Mouse (Mus musculus) kidney, postnatal 36 days (tissue): ENCODE measurements at regions not wholly inside any gene's neighbourhood (a gene's known extent, or its start where the extent isn't known, plus 50 kb on each side); places are given as distances from the start of the nearest gene placed in this dataset.
"Not testable (repeated sequence)": the region's sequence is repeated elsewhere in the genome, so short reads cannot be mapped to it uniquely, and the experiment has no call there.

Experiments used
- DNase-seq, 2 experiments: peaks; one replicate each; pipeline ENCODE4 v3.0.0; 2021 to 2022; ENCODE audit warnings: mixed read lengths in 2 of 2

DNA sequence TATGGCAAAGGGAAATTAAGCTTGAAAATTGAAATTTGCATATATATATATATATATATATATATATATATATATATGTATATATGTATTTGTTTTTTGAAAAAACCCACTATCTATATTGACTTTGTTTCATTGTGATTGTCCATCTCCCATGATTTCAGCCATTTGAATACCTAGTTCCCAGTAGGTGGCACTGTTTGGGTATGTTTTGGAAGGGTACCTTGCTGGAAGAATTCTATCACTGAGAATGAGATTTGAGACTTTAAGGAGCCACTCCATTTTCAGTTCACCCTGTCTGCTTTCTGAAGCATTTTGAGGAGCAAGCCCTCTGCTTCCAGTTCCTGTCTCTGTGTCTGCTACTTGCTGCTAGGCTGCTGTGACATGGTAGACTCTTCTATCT lies 72.8 kb upstream of the Ugt8a start:
- peak; percentile 8 to 15 for DNase-seq

DNA sequence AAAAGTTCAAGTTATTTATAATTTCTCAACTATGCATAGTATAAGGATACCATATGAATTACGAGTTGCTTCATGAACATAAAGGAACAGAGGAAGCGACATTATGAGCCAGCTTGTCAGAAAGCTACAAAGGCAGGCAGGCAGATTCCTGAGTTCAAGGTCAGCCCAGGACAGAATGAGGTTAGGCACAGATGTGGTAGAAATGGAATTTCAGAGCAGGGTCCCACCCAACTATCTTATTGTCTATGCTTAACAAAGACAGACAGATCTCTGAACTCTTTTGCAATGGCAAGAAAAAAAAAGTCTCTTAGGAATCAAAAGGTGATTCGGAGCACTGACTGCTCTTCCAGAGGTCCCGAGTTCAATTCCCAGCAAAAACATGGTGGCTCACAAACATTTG lies 77.7 kb upstream of the Ugt8a start:
- DNase-seq: no peak

DNA sequence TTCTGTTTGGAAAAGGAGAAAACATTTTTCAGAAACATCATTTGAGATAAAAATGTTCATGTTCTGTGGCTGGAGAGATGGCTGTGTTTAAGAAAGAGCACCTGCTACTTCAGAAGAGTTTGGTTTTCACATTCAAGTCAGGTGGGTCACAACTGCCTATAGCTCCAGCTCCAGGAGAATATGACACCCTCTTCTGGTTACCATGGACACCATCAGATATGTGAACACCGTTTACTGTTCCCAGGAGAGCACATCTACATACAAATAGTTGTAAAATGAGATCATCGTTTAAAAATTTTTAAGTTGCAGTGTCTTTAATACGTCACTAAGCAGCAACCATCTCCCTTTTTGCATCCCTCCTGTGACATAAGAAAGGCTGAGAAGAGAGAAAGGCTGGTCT lies 105.9 kb upstream of the Ugt8a start:
- DNase-seq: peak in 1 of 2 experiments; percentile 12

DNA sequence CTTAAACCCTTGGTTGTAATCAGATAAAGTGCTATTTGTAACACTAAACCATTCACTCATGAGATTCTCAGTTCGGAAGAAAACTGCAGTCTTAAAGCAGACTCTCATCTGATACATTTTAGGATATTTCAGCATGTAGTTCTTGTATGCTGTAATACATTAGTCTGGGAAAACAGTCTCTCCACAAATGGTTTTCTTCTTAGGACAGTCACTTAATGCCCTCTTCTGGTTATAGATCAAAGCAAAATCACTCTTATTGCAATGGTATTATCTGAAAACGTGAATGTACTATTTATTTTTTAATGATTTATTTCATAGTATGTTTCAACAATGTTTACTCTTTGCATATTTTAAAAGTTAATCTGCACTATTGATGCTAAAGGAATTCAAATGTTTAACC lies 106.4 kb upstream of the Ugt8a start:
- no peak for DNase-seq

DNA sequence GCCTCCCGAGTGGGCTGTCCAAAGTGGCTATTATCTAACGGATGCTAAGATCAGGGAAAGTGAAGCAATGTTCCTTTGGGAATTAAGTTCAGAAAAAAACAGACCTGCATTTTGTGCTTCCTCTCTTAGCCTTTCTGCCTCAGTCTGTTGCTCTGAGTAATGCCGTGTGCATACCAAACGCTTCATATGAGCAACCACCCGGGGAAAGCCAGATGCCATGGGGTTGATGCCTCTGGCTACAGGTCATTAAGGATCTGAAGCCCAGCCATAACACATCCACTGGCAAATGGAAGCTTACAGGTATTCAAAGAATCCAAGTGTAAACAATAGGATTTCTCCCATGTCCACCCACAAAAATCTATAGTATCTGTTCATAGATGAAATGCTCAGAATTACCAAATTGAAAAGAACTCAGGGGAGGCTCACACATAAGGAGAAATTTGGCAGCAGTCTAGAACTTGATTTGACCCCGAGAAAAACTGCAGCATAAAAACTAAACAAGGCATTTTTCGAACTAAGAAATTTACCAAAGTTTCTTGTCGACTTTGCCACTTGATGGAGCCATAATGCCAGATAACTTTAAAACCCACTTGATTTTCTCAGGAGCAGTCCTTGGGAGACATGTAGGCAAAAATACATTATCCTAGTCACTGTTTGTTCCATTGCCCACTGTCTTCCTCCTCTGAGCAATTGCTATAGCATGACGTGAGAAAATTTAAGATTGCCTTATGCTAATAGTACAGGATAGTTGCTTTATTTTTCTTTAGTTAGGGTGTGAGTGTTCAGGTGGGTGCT lies 107.8 kb upstream of the Ugt8a start:
- DNase-seq: peak; percentile 7 to 28

DNA sequence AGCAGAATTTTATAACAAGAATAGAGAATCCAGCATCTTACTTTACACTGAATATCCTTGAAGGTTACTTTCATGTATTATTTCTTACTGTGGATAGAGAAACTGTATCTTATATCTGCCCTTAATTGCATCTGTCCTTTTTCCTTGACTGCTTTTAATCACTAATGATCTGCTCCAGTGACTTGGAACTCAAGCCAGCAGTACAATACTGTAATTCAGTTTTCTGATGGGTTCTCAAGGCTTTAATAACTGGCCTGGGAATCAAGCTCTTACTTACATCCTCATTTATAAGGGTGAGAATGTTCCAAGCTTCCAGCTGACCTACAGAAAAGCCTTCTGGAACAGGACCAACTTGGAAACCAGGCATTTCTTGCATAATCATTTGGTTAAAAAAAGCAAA lies 120.2 kb upstream of the Ugt8a start:
- DNase-seq: no peak

DNA sequence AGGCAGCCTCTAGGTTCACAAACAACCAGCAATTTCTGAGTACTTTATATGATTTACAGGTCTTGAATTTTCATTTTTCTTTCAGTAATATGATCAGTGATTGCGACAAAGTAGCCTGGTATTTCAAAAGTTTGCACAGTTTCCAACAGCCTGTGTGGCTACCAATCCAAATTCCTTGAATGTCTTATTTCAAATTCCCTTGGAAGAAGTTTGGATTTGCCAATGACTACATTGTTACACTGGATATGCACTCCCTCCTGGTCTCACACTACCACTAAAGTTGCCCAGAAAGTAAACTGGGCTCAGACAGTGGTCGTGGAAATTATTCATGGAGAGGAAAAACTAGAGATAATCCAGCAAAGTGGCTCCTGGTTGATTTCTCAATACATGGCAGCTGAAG lies 166.7 kb upstream of the Ugt8a start:
- no peak for DNase-seq

DNA sequence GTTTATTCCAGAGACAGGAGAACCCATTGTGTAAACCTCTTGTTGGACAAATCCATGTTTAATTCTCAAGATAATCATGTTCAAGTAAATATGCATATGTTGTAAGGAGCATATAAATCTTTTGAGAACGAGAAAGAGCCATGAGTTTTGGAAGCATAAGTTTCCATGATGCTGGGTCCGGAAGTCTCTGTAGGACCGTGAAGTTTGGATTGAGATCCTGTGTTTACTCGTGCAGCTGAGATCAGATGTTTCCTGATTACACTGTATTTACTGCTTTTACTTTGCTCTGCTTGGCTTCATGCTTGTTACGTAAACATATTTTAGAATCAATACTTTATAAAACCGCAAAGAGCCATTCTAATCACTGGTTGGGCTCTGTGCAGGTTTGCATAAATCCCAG lies 171.0 kb upstream of the Ugt8a start:
- DNase-seq: no peak

DNA sequence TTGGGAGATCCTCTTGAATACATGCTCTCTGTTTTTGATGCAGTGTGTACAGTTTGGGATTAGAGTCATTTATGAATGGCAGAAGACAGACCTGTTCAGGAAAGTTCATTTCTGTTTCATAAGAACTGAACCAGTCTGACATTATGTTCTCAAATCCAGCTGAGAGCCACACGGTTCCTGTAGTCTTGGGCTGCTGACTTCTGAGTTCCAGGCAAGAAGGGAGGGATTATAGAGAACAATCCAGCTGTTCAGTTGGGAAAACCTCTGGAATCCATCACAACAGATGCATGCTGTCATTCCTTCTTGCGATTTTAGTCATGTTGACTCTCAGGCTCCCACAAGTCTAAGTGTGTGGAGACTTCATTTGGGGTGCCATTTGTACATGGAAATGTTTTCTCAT lies 179.4 kb upstream of the Ugt8a start:
- DNase-seq: no peak

DNA sequence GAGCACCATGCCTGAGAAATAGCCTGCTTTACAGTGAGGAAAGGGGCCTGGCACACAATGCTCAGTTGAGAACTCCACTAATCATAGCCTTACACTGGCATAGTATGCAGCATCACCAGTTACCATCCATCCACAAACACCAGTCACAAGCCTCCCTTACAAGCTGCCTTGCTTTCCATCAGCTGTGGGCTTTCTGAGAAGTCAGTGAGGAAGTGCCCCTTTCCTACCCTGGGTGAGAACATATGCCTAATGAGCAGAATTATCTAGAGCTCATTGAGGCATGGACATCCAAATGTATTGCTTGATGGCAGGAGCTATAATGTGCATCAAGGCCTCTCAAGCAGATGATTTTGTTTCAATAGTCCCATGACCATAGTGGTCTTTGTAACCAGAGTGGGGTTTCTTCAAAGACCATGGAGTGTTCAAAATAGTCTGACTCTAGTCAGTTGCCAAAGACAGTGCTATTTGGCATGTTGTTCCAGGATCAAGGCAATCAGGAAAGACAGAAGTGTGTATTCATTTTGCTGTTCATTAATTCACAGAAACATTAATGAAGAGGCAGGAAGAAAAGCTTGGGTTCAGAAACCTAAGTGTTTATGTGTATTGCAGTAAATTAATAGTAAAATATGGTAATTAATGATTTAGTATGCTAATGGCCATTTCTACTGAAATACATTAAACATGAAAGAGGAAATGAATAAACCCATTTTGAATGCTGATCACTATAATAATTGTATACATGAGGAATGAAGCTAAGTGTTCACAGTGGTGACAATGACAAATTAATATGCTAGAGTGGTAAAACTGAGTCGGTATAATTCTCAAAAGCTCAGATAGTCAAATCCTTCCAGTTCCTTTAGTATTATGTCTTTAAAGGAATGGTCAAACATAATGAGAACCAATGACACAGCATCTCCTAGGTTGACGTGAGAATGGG lies 184.2 kb upstream of the Ugt8a start:
- no peak for DNase-seq

DNA sequence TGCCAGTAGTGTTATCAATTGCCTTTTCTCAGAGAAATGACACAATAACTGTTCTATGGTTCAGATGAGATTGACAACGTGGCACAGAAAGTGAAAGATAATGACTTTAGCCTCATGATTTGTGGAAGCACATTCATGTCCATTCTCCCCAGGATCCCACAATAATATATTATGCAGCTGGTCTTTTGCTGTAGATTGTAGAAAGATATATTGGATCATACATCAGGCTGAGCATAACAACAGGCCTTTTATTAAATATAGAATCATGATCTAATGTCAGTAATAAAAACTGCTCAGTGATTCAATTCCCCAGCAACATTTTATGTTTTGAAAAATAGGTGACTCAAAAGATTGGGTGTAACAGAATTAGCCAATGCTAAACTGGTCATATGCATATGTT lies 196.9 kb upstream of the Arsj start:
- no peak for DNase-seq

DNA sequence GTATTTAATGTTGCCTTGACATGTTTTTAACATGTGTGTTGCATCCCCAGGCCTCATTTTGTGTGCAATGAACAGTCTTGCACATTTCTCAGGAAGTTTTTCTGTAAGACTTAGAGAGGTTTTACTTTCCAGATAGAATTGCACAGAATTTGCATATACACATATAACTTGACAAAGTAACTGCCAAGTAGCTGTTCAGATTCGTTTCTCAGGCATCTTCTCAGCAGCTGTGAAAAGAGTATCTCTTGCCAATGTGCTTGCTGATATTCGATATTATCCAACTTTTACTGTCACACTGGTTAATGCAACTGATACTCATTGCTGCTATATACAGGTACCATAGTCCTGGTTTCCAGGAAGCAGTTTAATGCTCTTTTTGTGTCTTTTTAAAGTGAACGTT lies 154.5 kb upstream of the Arsj start:
- no peak for DNase-seq

DNA sequence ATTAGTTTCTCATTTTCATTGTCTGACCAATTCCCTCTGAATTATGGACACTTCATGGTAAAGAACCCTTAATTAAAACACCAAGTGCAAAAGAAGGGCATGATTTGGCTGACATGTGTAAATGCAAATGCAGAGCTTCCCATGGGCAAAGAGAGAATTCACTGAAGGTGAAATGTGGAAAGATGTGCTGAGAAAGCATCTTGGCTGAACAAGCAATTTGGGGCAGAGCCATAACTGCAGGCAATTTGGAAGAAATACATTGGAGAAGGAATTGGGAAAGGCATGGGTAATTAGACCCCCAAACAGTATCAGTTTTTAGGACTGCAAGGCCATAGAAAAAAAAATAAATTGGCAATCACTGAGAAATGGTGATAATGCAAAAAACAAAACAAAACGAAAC lies 153.3 kb upstream of the Arsj start:
- no peak for DNase-seq

DNA sequence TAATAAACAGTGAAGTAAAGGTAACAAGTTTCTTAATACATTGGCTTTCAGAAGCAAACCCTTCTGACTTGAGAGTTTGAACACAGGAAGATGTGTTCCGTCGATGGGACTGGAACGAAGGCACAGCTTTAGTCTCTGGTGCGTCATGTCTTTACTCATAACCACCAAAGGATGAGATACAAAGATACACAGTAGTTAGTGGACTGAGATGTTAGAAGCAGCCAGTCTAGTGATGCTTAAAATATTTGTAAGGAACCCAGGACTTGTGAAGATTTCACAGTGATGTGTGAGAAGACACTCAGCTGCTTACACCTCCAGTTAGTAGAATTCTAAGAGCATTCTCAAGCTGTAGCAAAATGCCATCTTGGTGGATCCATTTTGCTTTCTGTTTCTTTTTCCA lies 135.9 kb upstream of the Arsj start:
- DNase-seq: no peak

DNA sequence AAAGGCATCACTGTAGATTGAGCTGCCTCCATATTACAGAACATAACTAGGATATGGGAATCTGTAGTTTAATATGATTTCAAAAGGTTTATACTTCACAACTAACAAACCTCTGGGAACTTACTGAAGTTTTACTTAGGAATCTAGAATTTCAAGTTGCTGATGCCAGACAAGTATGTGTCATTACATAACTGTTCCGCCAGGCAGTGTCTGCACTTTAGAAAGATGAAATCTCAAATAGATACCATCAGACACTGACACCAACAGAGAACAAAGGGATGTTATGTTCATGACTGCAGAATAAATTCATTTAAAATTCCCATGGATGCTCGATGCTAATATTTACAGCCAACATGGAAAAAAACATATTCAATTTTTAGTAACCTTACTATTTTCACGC lies 117.7 kb upstream of the Arsj start:
- DNase-seq: no peak

DNA sequence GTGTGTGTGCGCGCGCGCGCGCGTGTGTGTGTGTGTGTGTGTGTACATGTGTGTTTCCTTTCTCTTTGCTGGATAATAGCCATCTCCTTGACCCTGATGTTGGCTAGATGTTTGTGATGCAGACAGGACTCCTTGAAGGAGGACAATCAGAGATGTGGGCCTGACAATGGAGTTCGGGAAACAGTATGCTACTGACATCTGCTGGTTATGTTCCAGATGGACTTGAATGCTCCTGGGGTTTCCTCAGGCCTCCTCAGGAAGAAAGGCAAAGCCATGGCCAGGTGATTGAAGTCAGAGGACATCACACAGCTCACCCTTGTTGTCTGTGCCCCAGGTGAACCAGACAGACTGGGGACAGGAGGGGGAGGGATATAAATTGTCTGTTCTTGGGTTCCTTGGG lies 102.2 kb upstream of the Arsj start:
- DNase-seq: no peak

DNA sequence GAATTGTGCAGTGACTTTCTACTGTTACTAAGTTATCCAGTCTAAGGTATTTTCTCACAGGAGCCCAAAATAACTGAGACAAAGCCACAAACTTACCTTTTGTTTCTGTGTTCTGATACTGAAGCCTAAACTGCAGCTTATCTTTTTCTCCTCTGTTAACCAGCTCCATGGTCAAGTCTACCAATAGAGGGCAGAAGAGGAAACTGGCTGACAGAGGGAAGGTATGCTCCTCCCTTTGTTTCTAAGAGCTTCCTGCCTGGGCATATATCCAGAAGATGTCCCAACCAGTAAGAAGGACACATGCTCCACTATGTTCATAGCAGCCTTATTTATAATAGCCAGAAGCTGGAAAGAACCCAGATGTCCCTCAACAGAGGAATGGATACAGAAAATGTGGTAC lies 91.5 kb upstream of the Arsj start:
- not testable (repeated sequence) for DNase-seq

DNA sequence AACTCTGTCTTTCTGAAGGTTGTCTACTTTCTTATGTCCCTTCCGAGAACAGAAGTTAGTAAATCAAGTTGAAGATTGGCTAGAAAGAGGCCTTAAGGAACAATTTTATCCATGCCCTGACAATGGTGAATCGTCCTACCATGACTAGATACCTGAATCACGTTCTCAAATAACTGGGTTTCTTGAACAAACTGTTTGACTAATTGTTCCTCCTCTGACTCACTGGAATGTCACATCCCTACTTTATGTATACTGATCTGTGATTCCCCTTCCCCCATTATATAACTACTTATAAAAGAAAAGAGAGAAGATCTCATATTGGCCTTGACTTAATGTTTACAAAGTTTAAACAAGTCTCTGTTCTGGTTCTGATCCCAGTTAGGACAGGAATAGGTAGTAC lies 89.9 kb upstream of the Arsj start:
- no peak for DNase-seq

DNA sequence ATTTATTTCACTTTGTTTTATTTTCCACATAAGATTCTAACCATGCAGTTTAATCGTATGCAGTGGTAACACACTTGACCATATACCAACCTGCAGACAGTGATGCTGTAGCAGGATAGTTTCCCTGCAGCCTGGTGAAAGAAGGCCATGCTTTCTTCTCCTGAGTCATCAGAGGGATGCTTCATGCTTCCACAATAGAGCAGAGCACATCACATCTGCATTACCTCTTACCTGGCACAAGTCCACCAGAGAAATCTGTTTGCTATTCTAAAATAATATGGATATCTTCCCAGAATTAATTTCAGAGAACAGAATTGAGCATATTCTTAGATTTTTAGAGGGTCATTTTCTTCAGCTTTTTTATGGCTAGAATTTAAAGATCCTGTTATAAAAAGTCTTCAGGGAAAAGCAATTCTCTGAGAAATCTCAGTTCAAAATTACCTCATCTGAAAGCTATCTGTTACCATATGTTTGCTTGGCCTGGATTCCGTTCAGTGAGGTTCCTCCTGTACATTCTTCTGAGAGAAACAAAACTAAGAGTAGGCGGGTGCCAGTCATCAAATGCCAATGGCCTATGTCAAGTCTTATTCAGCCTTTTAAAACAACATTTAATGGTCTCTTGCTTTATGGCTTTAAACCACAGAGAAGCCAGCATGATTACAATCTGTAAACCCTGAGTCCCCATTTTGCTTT lies 87.3 kb upstream of the Arsj start:
- DNase-seq: no peak

DNA sequence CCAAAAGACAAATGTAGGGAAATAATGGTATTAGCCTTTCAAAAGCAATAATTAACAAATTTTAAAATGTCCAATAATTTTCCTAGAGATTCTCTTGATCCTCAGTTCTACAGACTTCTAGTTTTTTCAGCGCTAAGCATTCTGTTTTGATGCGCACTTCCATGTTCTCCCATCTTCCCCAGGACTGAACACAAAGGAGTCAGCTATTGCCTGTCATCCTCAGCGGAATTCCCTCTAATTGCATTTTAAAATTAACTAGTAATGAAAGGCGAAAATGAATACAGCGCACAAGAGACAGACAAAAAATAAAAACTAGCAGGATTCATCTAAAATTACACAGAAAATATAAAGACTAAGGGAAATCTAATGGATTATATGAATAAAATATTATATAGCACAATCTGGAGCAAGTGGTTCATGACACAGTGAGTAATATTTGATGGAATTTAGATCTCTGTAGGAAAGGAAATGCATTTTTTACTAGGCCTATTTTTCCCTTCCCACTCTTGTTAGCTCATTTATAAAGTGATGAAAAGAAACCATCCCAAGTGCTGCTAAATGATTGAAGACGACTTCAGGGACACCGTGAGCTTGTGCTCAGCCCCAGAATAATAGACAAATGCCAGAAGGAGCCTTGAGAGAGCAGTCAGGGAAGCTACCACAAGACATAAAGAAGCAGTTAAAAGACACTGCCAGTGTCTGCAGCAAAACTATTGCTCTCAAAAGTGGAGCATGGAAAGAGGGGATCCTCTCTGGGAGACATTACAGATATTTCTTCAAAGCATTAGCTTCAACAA lies 79.0 kb upstream of the Arsj start:
- DNase-seq: no peak

DNA sequence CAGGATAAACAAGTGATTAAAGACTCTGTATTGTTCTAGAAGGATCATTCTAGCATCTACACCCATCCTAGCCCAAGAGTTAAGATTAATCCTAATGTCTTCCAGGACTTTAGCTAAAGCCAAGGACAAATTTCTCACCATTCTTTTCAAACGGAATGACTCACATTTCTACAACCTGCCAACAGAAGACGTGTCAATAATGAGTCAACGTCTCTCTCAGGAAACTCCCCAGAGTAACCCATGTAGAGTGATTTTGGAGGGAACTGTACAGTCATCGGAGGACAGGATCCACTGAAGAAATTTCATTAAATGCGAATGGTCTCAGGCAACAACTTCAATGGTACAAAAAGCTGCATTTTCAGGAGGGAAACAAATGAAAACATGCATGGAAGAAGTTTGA lies 71.2 kb upstream of the Arsj start:
- no peak for DNase-seq

DNA sequence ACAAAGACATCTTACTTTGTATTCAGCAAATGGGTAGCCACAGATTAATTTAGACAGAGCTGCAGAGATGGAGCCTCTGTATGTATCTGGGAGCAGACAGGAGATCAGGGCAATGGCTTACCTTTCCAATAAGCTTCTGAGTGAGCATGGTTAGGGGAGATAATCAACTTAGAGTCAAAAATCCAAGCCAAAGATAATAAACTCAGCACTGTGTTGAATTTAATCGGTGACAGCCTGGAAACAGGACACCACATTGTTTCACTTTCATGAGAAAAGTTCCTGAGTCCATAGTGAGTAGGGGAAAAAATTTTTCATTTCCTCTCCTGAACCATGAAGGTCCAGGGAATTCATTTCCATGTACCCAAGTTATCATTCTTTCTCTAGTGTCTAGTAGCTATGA lies 70.7 kb upstream of the Arsj start:
- DNase-seq: no peak

DNA sequence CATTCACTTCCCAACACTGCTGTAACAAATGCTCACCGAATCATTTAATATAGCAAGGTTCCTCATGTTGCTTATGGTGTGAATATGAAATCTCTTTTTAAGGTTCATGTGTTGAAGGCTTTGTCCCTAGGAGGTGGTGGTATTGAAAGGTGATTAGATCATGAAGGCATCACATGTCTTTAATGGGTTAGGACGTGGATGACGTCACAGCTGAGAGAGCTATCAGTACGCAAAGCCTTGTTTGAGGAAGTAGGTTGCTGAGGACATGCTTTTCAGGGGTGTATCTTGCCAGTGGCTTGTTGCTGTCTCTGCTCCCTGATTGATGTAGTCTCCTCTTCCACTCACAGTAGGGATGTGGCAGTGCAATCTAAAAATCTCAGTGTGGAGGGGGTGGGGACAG lies 69.8 kb upstream of the Arsj start:
- DNase-seq: no peak
